Mouse (Mus musculus) splenic B cell, adult 2 months (primary cell): ENCODE data around the gene AY074887.

Experiments
- DNase-seq: peaks from one replicate; pipeline ENCODE4 v3.0.0-alpha.2; 2011; ENCODE audit warnings: low read depth, low spot score
- H3K27me3 ChIP-seq: 2 replicates; pipeline ENCODE4 v1.6.1; 2012; ENCODE audit warnings: mild to moderate bottlenecking, low read length, moderate library complexity, mixed read lengths; ENCODE audit not compliant: control insufficient read depth, poor library complexity, insufficient read depth, severe bottlenecking
- H3K36me3 ChIP-seq: 2 replicates; pipeline ENCODE4 v1.6.1; 2012; ENCODE audit warnings: mild to moderate bottlenecking, low read length, moderate library complexity, mixed read lengths; ENCODE audit not compliant: control insufficient read depth, poor library complexity, insufficient read depth, severe bottlenecking

The AY074887 gene

GRCm38 (mm10) chr9:54942071-54942470 lies 8.7 kb downstream of the AY074887 start:
- no peaks in the 10 kb centered on the region for H3K36me3 ChIP-seq
- no peak for DNase-seq
- H3K27me3 ChIP-seq, result no peaks in the 10 kb centered on the region

GRCm38 (mm10) chr9:54932379-54932778 lies 18.4 kb downstream of the AY074887 start:
- H3K36me3 ChIP-seq, result no peaks in the 10 kb centered on the region
- DNase-seq, result no peak
- no peaks in the 10 kb centered on the region for H3K27me3 ChIP-seq

GRCm38 (mm10) chr9:54931765-54932164 lies 19.0 kb downstream of the AY074887 start:
- Histone ChIP-seq H3K36me3 (no peaks in the 10 kb centered on the region), H3K27me3 (no peaks in the 10 kb centered on the region)
- DNase-seq, result no peak

- no peak for DNase-seq
- no peaks in the 10 kb centered on the region for H3K27me3 ChIP-seq
- H3K36me3 ChIP-seq, result no peaks in the 10 kb centered on the region
Observed at GRCm38 (mm10) chr9:54930741-54931140, 20.1 kb downstream of the AY074887 start.

GRCm38 (mm10) chr9:54919946-54920345 lies 30.9 kb downstream of the AY074887 start:
- Histone ChIP-seq H3K27me3 (no peaks in the 10 kb centered on the region), H3K36me3 (no peaks in the 10 kb centered on the region)
- no peak for DNase-seq

GRCm38 (mm10) chr9:54918781-54919180 lies 32.0 kb downstream of the AY074887 start:
- Histone ChIP-seq H3K27me3 (no peaks in the 10 kb centered on the region), H3K36me3 (no peaks in the 10 kb centered on the region)
- no peak for DNase-seq

GRCm38 (mm10) chr9:54918191-54918590 lies 32.6 kb downstream of the AY074887 start:
- DNase-seq, result no peak
- no peaks in the 10 kb centered on the region for H3K27me3 ChIP-seq
- H3K36me3 ChIP-seq, result no peaks in the 10 kb centered on the region

GRCm38 (mm10) chr9:54917010-54917677 lies 33.7 kb downstream of the AY074887 start, which contains the start of gene Hykk:
TSS of gene Hykk (plus strand) at chr9:54917283.
- no peaks in the 10 kb centered on the region for H3K27me3 ChIP-seq
- no peaks in the 10 kb centered on the region for H3K36me3 ChIP-seq
- peak; percentile 90 for DNase-seq

- H3K27me3 ChIP-seq, result no peaks in the 10 kb centered on the region
- no peaks in the 10 kb centered on the region for H3K36me3 ChIP-seq
- DNase-seq, result peak; percentile 7
Observed at GRCm38 (mm10) chr9:54916401-54916800, 34.4 kb downstream of the AY074887 start.

- DNase-seq, result no peak
- Histone ChIP-seq H3K27me3 (no peaks in the 10 kb centered on the region), H3K36me3 (no peaks in the 10 kb centered on the region)
Observed at GRCm38 (mm10) chr9:54915576-54915975, 35.2 kb downstream of the AY074887 start.

- H3K27me3 ChIP-seq, result no peaks in the 10 kb centered on the region
- peaks cover 2% of the 10 kb centered on the region; the same call in 1 of the 2 replicates for H3K36me3 ChIP-seq
- DNase-seq, result no peak
Observed at GRCm38 (mm10) chr9:54909446-54909845, 41.4 kb downstream of the AY074887 start.
